Mouse (Mus musculus): ENCODE measurements around the gene Gstp1.
"Not testable (repeated sequence)": the region's sequence is repeated elsewhere in the genome, so short reads cannot be mapped to it uniquely, and the experiment has no call there.

Gstp1 gene

DNA sequence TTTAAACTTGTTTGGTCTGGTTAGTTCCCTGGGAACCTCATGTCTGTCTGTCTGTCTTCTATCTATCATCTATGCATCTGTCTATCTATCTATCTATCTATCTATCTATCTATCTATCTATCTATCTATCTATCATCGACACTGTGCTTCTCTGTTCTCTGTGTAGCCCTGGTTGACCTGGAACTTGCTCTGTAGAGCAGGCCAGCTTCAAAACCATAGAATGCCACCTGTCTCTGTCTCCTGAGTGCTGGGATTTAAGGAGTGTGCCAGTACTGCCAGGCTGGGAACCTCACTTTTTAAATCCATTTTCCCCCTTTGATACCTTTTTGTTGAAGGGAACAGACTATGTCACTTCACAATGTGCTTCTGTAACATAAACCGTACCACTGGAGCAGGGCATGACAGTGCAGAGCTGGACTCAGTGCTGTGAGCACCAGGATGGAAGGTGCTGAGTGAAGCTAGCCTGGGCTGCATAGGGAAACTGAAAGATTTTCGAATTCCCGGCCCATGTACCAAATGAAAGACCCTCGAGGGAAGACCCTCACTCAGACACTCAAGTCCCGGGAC, 23.2 kb upstream of the Gstp1 start:
- DNase-seq (ENCODE audit: low read depth in 1 of 2, low spot score in 2 of 2): no peak

GRCm38 (mm10) chr19:4060044-4060898, 22.5 kb upstream of the Gstp1 start:
- not testable (repeated sequence) for DNase-seq (ENCODE audit: low read depth in 1 of 2, low spot score in 2 of 2)

DNA sequence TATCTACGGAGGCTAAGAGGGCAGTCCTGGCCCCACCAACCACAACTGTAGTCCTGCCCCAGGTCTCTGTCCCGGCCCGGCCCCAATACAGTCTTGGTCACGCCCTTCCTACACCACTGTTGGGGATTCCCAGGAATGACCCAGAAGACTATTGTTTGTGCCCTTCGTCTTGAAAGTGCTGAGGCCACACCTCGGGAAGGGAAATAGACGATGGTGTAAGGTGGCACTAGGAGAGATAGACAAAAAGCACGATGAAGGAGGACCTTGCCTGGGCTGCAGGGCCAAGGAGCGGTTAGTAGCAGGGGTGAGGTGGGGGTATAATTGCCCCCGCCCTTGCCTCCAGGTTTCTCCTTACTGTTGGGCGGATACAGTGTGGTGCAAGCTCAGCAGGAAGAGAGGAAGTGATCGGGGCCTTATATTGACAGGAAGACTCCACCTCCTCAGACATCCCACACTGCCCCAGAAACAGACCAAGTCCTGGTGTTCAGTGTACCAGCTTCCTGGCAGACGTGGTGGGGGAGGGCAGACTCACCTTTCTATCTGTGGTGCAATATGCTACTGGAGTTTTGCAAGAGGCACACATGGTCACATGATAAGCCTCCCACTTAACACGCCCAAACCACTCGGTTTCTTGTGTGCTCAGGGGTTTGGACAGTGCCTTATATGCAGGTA, 21.4 kb upstream of the Gstp1 start, which contains the start of gene Gstp3:
Gstp3 (minus strand) TSS at position 501 of the 672 bp plus-strand sequence.
- DNase-seq (ENCODE audit: low read depth in 1 of 2, low spot score in 2 of 2): no peak

- no peak for DNase-seq (ENCODE audit: low read depth in 1 of 2, low spot score in 2 of 2)
Measured at GRCm38 (mm10) chr19:4058581-4058980, 20.8 kb upstream of the Gstp1 start.

DNA sequence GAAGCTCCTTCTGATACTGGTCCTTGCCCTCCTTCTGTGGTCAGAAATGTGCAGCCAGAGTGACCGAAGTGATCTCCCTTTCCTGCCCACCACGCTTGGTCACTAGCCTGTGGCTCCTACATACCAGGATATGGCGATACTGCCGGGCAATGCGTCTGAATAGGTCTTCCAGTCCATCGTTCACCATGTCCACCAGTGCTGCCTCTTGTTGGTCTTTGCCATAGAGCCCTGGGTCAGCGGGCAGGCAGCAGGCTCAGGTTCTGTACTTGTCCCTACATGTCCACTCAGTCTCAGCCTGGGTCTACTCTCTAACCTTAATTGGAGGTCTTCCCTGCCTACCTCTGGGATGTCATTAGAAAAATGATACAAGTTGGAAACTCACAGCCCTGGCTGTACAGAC, 20.2 kb upstream of the Gstp1 start:
- DNase-seq (ENCODE audit: low read depth in 1 of 2, low spot score in 2 of 2): no peak

GRCm38 (mm10) chr19:4057389-4057788, 19.6 kb upstream of the Gstp1 start:
- no peak for DNase-seq (ENCODE audit: low read depth in 1 of 2, low spot score in 2 of 2)

DNA sequence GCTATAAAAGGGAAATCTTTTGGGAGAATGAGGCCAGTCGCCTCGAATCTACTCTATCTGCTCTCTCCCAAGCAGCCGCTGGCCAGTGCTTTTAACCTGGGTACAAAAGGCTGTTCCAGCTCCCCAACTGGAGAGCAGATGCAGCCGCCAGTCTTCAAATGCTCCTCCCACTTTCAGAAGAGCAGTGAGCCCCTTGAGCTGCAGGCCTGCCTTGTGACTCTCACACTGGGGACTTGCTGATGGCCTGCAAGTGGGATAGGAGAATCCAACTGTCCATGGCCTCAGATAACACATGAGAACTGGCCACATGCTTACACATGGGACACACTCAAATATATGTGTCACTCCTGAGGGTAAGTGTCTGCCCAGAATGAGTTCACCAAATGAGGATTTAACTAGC, 18.9 kb upstream of the Gstp1 start:
- DNase-seq (ENCODE audit: low read depth in 1 of 2, low spot score in 2 of 2): no peak

DNA sequence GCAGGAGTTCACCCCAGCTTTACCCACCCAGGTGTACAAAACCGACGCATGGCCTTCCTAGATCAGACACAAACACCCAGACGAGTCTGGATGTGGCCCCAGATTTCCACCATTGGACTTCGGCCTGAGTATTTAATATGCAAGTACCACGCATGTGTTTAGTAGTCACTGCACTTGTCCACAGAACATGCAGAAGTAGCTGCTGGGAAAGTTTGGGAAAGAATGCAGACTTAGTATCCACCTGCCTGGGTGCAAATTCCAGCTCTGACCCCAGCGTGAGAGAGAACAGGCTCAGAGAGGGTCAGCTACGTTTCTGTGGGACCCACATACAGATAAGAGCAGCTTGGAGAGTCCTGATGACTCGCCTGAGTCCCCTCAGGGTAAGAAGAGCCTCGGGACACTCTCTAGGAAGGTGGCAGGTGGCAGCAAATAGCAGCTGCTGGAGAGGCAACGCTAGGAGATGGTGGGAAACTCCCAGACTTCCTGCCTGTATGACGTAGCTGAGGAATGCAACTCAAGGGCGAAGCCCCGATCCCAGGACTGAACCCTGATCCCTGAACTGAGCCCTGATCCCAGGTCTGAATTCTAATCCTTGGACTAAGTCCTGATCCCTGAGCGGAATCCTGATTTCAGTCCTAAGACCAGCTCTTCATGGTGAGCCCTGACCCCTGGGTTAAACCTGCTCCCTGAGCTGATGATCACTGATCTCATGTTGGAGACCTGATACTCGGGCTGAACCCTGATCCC, 18.3 kb upstream of the Gstp1 start:
- DNase-seq (ENCODE audit: low read depth in 1 of 2, low spot score in 2 of 2): no peak

DNA sequence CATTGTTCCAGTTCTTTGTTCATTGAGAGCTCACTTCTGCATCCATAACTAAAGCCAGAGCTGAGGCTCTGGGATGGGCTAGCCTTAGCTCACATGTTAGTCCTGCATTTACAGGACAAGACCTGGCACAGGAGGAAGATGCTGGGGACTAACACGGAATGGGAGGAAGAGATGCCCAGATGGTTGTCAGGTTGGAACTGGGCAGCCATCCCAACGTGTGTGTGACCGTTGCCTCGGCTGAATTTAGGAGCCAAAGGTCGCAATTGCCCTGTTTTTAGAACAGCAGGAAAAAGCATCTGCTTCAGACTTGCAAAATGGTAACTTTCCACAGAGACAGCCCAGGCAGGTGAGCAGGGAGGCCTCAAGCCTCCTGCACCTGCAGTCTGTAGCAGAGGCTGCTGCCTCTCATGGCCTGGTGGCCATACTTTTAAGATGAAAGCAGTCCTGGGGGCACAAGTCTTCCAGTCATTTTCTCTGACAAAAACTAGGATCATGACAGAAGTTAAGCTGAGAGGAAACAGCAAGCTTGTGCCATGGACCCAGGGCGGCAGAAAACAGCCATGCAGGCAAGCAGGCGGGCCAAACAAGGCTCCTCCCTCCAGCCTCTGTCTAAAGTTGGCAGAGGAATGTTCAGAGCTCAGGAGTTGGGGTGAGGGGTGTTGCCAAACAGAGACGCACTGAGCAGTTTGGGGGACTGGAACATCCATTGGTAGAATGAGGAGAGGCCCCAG, 17.6 kb upstream of the Gstp1 start:
- no peak for DNase-seq (ENCODE audit: low read depth in 1 of 2, low spot score in 2 of 2)

GRCm38 (mm10) chr19:4054613-4055012, 16.8 kb upstream of the Gstp1 start:
- DNase-seq (ENCODE audit: low read depth in 1 of 2, low spot score in 2 of 2): no peak

- DNase-seq (ENCODE audit: low read depth in 1 of 2, low spot score in 2 of 2): no peak
Measured at GRCm38 (mm10) chr19:4052516-4053030, 14.8 kb upstream of the Gstp1 start.

DNA sequence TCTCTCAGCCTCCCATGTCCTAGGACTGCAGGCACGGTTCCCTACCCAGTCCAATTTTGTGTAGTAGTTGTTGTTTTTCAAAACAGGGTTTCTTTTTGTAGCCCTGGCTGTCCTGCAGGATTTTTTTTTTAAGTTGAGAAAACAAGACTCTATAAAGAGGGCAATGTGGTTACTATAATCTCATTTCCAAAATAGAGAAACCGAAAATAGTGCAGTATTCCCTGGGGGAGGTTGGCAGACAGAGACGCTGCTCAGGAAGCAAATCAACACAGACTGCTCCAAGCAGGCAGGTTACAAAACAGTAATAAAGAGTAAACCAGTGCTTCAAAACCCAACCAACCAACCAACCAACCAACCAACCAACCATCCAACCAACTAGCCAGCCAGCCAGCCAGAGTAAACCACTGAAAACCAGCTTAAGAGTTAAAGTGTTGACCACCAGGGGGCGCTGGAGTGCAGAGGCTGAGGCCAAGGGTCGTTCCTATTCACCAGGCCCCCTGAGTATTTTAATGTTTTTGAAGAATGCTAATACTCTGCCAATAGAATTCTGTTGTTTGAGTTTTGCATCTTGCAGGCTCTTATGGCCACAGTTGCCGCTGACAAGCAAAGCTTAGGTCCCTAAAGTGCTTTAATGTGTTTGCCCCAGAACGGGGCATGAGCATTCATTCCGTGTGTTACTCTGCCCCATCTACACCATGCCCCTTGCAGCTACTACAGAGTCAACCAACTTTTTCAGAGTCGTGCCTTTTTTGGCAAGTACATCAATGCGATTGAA, 14.1 kb upstream of the Gstp1 start:
- DNase-seq (ENCODE audit: low read depth in 1 of 2, low spot score in 2 of 2): no peak

- DNase-seq (ENCODE audit: low read depth in 1 of 2, low spot score in 2 of 2): no peak
Measured at GRCm38 (mm10) chr19:4051016-4051415, 13.2 kb upstream of the Gstp1 start.

DNA sequence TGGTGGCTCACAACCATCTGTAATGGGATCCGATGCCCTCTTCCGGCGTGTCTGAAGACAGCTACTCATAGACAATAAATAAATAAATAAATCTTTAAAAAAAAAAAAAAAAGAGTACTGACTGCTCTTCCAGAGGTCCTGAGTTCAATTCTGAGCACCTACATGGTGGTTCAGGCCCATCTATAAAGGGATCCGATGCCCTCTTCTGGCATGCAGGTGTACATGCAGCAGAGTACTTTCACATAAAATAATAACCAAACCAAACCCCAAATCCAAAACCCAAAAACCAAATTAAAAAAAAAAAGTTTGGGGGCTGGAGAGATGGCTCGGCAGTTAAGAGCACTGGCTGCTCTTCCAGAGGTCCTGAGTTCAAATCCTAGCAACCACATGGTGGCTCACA, 11.3 kb upstream of the Gstp1 start:
- DNase-seq (ENCODE audit: low read depth in 1 of 2, low spot score in 2 of 2): not testable (repeated sequence)

DNA sequence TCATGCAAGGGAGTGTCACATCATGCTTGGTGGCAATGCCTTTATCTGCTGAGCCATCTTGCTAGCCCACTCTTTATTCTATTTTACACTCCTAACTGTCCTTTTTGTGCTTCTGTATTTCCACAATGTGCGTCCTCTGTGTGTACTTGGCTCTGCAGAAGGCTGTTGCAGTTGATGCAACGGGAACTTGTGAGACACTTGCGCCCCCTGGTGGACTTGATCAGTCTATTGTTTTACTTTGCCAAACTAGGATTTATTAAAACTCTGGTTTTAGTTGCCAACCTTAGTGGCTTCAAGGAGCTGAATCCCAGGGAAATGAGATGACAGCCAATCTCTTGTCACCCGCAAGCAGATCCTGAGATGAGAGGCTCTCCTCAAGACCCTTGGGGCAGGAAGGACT, 10.1 kb upstream of the Gstp1 start:
- peak in 1 of 2 experiments; percentile 70 for DNase-seq (ENCODE audit: low read depth in 1 of 2, low spot score in 2 of 2)

DNA sequence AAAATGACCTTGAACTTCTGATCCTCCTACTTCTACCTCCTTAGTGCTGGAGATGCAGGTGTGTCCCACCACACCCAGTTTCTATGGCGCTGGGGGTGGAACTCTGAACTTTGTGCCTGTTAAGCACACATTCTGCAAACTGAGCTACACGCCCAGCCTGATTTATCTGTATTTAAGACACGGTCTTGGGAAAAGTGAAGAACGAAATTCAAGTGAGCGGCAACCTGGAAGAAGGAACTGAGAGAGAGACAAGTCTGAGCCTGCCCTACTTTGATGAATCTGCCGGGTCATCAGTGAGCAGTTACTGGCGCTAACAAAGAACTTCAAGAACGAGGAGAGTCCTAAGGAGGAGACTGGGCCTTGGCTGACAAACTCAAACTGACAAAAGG, 9.1 kb upstream of the Gstp1 start:
- no peak for DNase-seq (ENCODE audit: low read depth in 1 of 2, low spot score in 2 of 2)

- DNase-seq (ENCODE audit: low read depth in 1 of 2, low spot score in 2 of 2): no peak
Measured at GRCm38 (mm10) chr19:4045966-4046865, 8.4 kb upstream of the Gstp1 start, which contains the start of gene Gstp2. Gstp2 (minus strand) TSS chr19:4046023.

DNA sequence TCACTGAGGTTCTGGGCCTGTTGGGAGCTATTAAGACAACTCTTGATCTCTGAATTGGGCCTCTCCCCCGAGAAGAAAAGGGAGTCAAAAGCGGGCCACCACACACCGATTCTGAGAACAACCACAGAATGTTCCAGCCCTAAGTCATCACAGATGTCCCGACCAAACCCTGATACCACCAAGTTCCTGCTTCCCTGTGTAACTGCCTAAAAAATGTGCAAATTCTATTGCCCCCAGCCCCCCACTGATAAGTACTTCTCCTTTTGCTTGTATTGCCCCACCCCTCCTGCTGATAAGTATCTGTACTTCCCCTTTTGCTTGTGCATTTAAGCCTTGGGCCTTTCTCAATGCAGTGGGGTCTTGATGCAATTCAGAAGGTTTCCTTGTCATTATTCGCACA, 6.3 kb upstream of the Gstp1 start:
- DNase-seq (ENCODE audit: low read depth in 1 of 2, low spot score in 2 of 2): not testable (repeated sequence)

- DNase-seq (ENCODE audit: low read depth in 1 of 2, low spot score in 2 of 2): no peak
Measured at GRCm38 (mm10) chr19:4042124-4042523, 4.3 kb upstream of the Gstp1 start.

Measured in monocyte, adult 2 months (primary cell).